Mouse (Mus musculus): ENCODE measurements around the gene Rcn1.

GRCm38 (mm10) chr2:105417663-105418062 is 18.5 kb upstream of the Rcn1 start:
- TF ChIP-seq CTCF (IDR thresholded peaks at IDR 0.05; ENCODE audit: extremely low read depth, insufficient read length, insufficient replicate concordance, low read depth, low read length) (no peak), POLR2A (IDR thresholded peaks at IDR 0.05; ENCODE audit: low read depth, low read length) (no peak)
